Mouse (Mus musculus) stomach, postnatal 0 days (tissue): ENCODE measurements at regions not wholly inside any gene's neighbourhood (a gene's known extent, or its start where the extent isn't known, plus 50 kb on each side); places are given as distances from the start of the nearest gene placed in this dataset.

Source experiments
- ATAC-seq: fragments of 200-750 bp; cut with Nextera tagmentation; 2 replicates; pipeline ENCODE4 v1.8.0; 2017; ENCODE audit not compliant: low FRiP score, low TSS enrichment
- DNase-seq: peaks from one replicate; pipeline ENCODE4 v3.0.0-alpha.2; 2016; ENCODE audit warnings: low spot score
- H3K27ac ChIP-seq: fragments of 300-500 bp; sonication (generic); replicated peaks from 2 replicates; pipeline ENCODE4 v1.5.1; 2014; ENCODE audit warnings: mild to moderate bottlenecking, control low read depth
- H3K27me3 ChIP-seq: fragments of 300-500 bp; sonication (generic); 2 replicates; pipeline ENCODE4 v1.6.1; 2014; ENCODE audit warnings: low read length; ENCODE audit not compliant: control insufficient read depth, insufficient read depth
- H3K36me3 ChIP-seq: fragments of 300-500 bp; sonication (generic); 2 replicates; pipeline ENCODE4 v1.6.1; 2014; ENCODE audit warnings: low read length, mixed read lengths; ENCODE audit not compliant: control insufficient read depth, insufficient read depth
- H3K4me1 ChIP-seq: fragments of 300-500 bp; sonication (generic); replicated peaks from 2 replicates; pipeline ENCODE4 v1.6.1; 2014; ENCODE audit warnings: antibody characterized with exemption; ENCODE audit not compliant: control insufficient read depth, insufficient read depth
- H3K4me2 ChIP-seq: fragments of 300-500 bp; sonication (generic); replicated peaks from 2 replicates; pipeline ENCODE4 v1.6.1; 2014; ENCODE audit warnings: low read depth, mild to moderate bottlenecking, control low read depth, moderate library complexity
- H3K4me3 ChIP-seq: fragments of 300-500 bp; sonication (generic); 2 replicates; pipeline ENCODE4 v1.5.1; 2014; ENCODE audit warnings: low read depth, low read length, control low read depth
- H3K9ac ChIP-seq: fragments of 300-500 bp; sonication (generic); 2 replicates; pipeline ENCODE4 v1.6.1; 2014; ENCODE audit warnings: mild to moderate bottlenecking, low read length, control low read depth, mixed read lengths
- H3K9me3 ChIP-seq: fragments of 300-500 bp; sonication (generic); 2 replicates; pipeline ENCODE4 v1.6.1; 2016; ENCODE audit warnings: low read length; ENCODE audit not compliant: control insufficient read depth
- CTCF ChIP-seq: IDR thresholded peaks from 2 replicates; pipeline ENCODE4 v1.5.1; 2016; ENCODE audit warnings: antibody characterized with exemption, low read depth, mild to moderate bottlenecking, moderate library complexity
- EP300 ChIP-seq: optimal IDR thresholded peaks from 2 replicates; pipeline ENCODE3; 2016; ENCODE audit warnings: antibody characterized with exemption
- WGBS: fragments of 180-500 bp; shearing (Covaris S2); extraction: QIAGEN DNeasy Blood & Tissue Kit; methylation state at CpG from one replicate; pipeline ENCODE4 v1.1.7; 2014; 5-methylcytosine and 5-hydroxymethylcytosine counted together

GRCm38 (mm10) chr3:117132897-117133296 is 164.1 kb upstream of the Palmd start:
- Histone ChIP-seq H3K4me1 (no peaks in the 10 kb centered on the region), H3K4me2 (no peak overlapping the region), H3K27me3 (no peaks in the 10 kb centered on the region), H3K9ac (no peak overlapping the region), H3K9me3 (no peaks in the 10 kb centered on the region), H3K36me3 (no peaks in the 10 kb centered on the region), H3K27ac (no peak overlapping the region), H3K4me3 (no peak overlapping the region)
- TF ChIP-seq CTCF, result no peak
- TF ChIP-seq EP300, result no peak
- ATAC-seq (no peak), DNase-seq (no peak)
- 77% methylated on average over 4 of the region's 4 CpGs for WGBS

DNA sequence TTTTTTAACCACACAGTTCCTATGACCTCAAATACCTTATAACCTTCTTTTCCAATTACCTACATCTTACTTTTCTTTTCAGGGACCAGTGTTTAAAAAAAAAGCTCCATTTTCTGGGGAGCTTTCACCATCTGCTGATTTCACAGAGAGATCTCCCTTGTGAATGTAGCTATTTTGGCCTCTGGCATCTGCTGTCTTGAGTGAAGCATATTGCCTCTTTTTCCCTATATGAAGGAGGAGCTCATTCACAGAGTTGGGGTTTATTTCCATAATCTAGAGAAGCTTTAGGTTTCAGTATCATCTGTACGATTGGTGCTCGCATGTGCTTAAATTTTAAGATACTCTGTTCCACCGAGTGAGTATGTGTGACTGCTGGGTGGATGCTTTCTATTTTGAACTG is 153.4 kb upstream of the Palmd start:
- no peak overlapping the region for H3K9ac ChIP-seq
- H3K9me3 ChIP-seq, result no peaks in the 10 kb centered on the region

GRCm38 (mm10) chr3:117120086-117121055 is 151.6 kb upstream of the Palmd start:
- no peak overlapping the region for H3K4me2 ChIP-seq
- 53% methylated on average over 13 of the region's 13 CpGs for WGBS
- H3K9me3 ChIP-seq, result no peaks in the 10 kb centered on the region
- H3K36me3 ChIP-seq, result no peaks in the 10 kb centered on the region
- H3K27ac ChIP-seq, result no peak overlapping the region
- 0 out of 2 replicates have a peak, but pooled peaks have one; percentile 49 for ATAC-seq
- peak; percentile 27 for DNase-seq
- no peaks in the 10 kb centered on the region for H3K4me1 ChIP-seq
- no peak overlapping the region for H3K4me3 ChIP-seq
- no peak overlapping the region for H3K9ac ChIP-seq
- TF ChIP-seq EP300 (no peak), CTCF (peak; percentile 90)
- H3K27me3 ChIP-seq, result no peaks in the 10 kb centered on the region

More for the DNA sequence above, 153.4 kb upstream of the Palmd start:
- no peak overlapping the region for H3K4me2 ChIP-seq
- 93% methylated on average over 3 of the region's 3 CpGs for WGBS
- H3K36me3 ChIP-seq, result no peaks in the 10 kb centered on the region
- no peaks in the 10 kb centered on the region for H3K27me3 ChIP-seq
- no peaks in the 10 kb centered on the region for H3K4me1 ChIP-seq
- ATAC-seq (no peak), DNase-seq (no peak)
- H3K4me3 ChIP-seq, result no peak overlapping the region
- H3K27ac ChIP-seq, result no peak overlapping the region
- TF ChIP-seq EP300, result no peak
- no peak for TF ChIP-seq CTCF

DNA sequence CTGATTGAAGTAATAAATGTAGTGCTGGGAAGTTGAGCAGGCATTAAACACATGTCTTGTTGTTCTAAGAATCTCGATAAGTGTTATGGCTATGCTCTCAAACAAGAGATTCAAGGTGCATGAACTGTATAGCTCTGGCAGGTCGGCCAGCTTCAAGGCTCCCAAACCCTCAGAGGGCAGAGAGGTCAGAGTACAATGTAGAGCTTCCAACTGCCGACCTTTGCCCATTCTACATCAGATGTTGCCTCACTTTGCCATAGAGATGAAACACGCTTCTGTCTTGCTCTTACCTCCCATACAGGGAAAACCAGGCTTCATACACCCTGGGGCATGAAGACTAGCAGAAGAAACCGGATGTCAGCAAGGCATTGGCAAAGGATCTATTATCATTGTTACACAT is 150.8 kb upstream of the Palmd start:
- WGBS, result 72% methylated on average over 5 of the region's 5 CpGs

DNA sequence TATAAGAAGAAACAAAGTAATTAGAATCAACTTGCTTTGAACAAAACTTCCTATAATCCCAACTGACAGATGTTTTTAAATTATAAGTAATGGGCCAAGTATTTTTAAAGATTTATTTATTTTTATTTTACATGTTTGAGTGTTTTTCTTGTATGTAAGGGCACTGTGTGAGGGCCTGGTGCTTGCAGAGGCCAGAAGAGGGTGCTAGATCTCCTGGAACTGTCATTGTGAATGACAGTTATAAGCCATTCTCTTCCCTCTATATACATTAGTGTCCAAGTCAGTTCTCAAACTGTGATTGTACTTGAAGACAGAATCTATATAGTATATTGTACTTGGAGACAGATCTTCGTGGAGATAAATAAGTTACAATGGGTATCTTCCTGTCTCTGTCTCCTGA is 149.1 kb upstream of the Palmd start:
- no peaks in the 10 kb centered on the region for H3K9me3 ChIP-seq
- DNase-seq (no peak), ATAC-seq (no peak)
- H3K27ac ChIP-seq, result no peak overlapping the region
- WGBS, result 65% methylated on average over 1 of the region's 1 CpGs
- no peak overlapping the region for H3K4me2 ChIP-seq
- H3K36me3 ChIP-seq, result no peaks in the 10 kb centered on the region
- TF ChIP-seq EP300 (no peak), CTCF (peak; percentile 55)
- no peak overlapping the region for H3K9ac ChIP-seq
- H3K4me3 ChIP-seq, result no peak overlapping the region
- no peaks in the 10 kb centered on the region for H3K27me3 ChIP-seq
- no peaks in the 10 kb centered on the region for H3K4me1 ChIP-seq

More for the DNA sequence above, 150.8 kb upstream of the Palmd start:
- ATAC-seq (no peak), DNase-seq (no peak)
- TF ChIP-seq EP300 (no peak), CTCF (no peak)
- no peaks in the 10 kb centered on the region for H3K27me3 ChIP-seq
- no peak overlapping the region for H3K4me3 ChIP-seq
- no peak overlapping the region for H3K4me2 ChIP-seq
- H3K36me3 ChIP-seq, result no peaks in the 10 kb centered on the region
- no peaks in the 10 kb centered on the region for H3K4me1 ChIP-seq
- H3K9me3 ChIP-seq, result no peaks in the 10 kb centered on the region
- H3K9ac ChIP-seq, result no peak overlapping the region
- H3K27ac ChIP-seq, result no peak overlapping the region

DNA sequence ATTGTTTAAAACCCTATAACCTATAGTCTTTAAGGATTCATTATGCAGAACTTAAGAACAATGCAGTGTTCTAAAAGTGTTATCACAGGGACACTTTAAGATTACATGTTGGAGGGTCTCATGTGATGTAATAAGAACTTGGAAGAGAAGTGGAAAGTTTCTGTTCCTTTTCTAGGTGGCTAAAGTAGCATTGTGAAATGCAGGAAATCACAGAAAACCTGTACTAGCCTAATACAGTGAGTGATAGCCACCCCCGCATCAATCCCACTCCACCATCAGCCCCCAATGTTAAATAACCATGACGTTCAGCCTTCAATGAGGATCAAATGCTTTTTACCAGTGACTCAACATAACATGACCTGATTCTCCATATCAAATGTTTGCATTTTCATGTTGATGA is 147.4 kb upstream of the Palmd start:
- Histone ChIP-seq H3K9ac (no peak overlapping the region), H3K9me3 (no peaks in the 10 kb centered on the region), H3K4me1 (no peaks in the 10 kb centered on the region), H3K36me3 (no peaks in the 10 kb centered on the region), H3K4me3 (no peak overlapping the region), H3K4me2 (no peak overlapping the region), H3K27ac (no peak overlapping the region), H3K27me3 (no peaks in the 10 kb centered on the region)
- no peak for ATAC-seq
- WGBS, result 81% methylated on average over 2 of the region's 2 CpGs
- no peak for TF ChIP-seq EP300
- no peak for TF ChIP-seq CTCF
- no peak for DNase-seq
